ENCODE assay signal across 8 mouse cellular contexts in the genomic region with DNA sequence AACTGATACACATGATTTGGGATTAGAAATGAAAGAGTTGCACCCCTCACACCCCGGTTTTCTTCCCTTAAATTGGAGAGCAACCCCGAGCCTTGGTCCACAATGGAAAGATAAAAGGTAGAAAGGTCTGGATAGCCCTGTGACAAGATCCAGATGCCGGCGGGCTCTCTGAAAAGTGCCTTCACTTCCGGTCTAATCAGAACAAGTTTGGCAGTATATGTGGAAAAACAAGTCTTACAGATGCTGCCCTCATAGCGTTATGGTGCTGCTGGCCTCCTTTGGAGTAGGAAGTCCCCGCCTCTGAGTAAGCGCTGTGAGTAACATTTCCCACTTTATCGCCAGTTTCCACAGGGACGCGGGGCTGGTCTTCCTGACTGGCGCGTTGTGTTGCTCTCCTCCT. TPM values are rescaled to one million over a fixed set of nuclear protein-coding genes. Genes with fewer than 3 reads are reported as not detected.
A peak's percentile ranks its signal among the peaks of the same experiment; 100 is the strongest.
DNase-seq lines count a peak whose midpoint lies in the region; ATAC-seq and TF ChIP-seq lines count a peak whose summit lies in the region.

No protein-coding gene starts in this region.

- no peak for TF ChIP-seq CTCF in lung, adult 2 months (IDR thresholded peaks at IDR 0.05; ENCODE audit: insufficient read depth, low read length)
- TF ChIP-seq CTCF in stomach, postnatal 0 days (IDR thresholded peaks at IDR 0.05; ENCODE audit: low read depth), result no peak

- peaks cover 47% of the 10 kb centered on the region for H3K27me3 ChIP-seq in erythroblast, embryonic 14.5 days (ENCODE audit: control insufficient read depth)
- no peaks in the 10 kb centered on the region for H3K27me3 ChIP-seq in forebrain, embryonic 16.5 days (replicated peaks; ENCODE audit: control insufficient read depth, insufficient read depth, low read length)
- H3K27me3 ChIP-seq in intestine, embryonic 14.5 days (replicated peaks; ENCODE audit: control insufficient read depth, insufficient read depth, low read length), result no peaks in the 10 kb centered on the region
- no peaks in the 10 kb centered on the region for H3K27me3 ChIP-seq in stomach, postnatal 0 days (ENCODE audit: control insufficient read depth, insufficient read depth, low read length)

- TF ChIP-seq EP300 in stomach, postnatal 0 days (optimal IDR thresholded peaks at IDR 0.05), result no peak

- no peak overlapping the region for H3K27ac ChIP-seq in forebrain, embryonic 16.5 days (ENCODE audit: low read length)
- H3K27ac ChIP-seq in intestine, embryonic 14.5 days (ENCODE audit: low read depth), result no peak overlapping the region
- peak overlapping the region; percentile 86 for H3K27ac ChIP-seq in stomach, postnatal 0 days (replicated peaks)

- WGBS in forebrain, embryonic 16.5 days, result 8% methylated on average over 13 of the region's 13 CpGs
- WGBS in intestine, embryonic 14.5 days, result 3% methylated on average over 13 of the region's 13 CpGs
- WGBS in lung, adult 2 months, result 2% methylated on average over 13 of the region's 13 CpGs
- WGBS in stomach, postnatal 0 days, result under 1% methylated on average over 13 of the region's 13 CpGs

- peak; percentile 67 for DNase-seq in adrenal gland, adult 2 months
- DNase-seq in intestine, embryonic 14.5 days (ENCODE audit: low spot score), result peak; percentile 78
- peak; percentile 44 for DNase-seq in lung, adult 2 months
- DNase-seq in stomach, postnatal 0 days (ENCODE audit: low spot score), result peak; percentile 56
- no peak for DNase-seq in thymus, postnatal 25 days

- TF ChIP-seq POLR2A in lung, adult 2 months (IDR thresholded peaks at IDR 0.05; ENCODE audit: borderline replicate concordance, extremely low read depth, low read depth, low read length), result no peak

- peak overlapping the region; percentile 65 for H3K4me3 ChIP-seq in erythroblast, embryonic 14.5 days (replicated peaks)
- H3K4me3 ChIP-seq in forebrain, embryonic 16.5 days (replicated peaks; ENCODE audit: low read length), result peak overlapping the region; percentile 79
- H3K4me3 ChIP-seq in intestine, embryonic 14.5 days (ENCODE audit: low read depth, low read length), result peak overlapping the region; percentile 77
- H3K4me3 ChIP-seq in lung, adult 2 months (replicated peaks; ENCODE audit: extremely low read depth, low read depth, low read length), result peak overlapping the region; percentile 90
- H3K4me3 ChIP-seq in stomach, postnatal 0 days (ENCODE audit: low read depth, low read length), result peak overlapping the region; percentile 78

- ATAC-seq in erythroblast, adult 5-6 weeks (replicated peaks; ENCODE audit: low FRiP score, poor library complexity, severe bottlenecking), result no peak
- ATAC-seq in forebrain, embryonic 16.5 days, result no peak
- 0 out of 2 replicates have a peak, but pooled peaks have one; percentile 9 for ATAC-seq in intestine, embryonic 14.5 days (replicated peaks; ENCODE audit: low FRiP score, low TSS enrichment, low read depth)
- peak; percentile 21; the same call in 1 of the 2 replicates for ATAC-seq in stomach, postnatal 0 days (ENCODE audit: low FRiP score, low TSS enrichment)

- peak overlapping the region; percentile 68 for H3K4me2 ChIP-seq in forebrain, embryonic 16.5 days (ENCODE audit: low read length)
- peak overlapping the region; percentile 80 for H3K4me2 ChIP-seq in intestine, embryonic 14.5 days (ENCODE audit: low read length)
- peak overlapping the region; percentile 85 for H3K4me2 ChIP-seq in stomach, postnatal 0 days (replicated peaks; ENCODE audit: low read depth)

- H3K4me1 ChIP-seq in erythroblast, embryonic 14.5 days (ENCODE audit: control insufficient read depth), result peaks cover 7% of the 10 kb centered on the region
- peaks cover 21% of the 10 kb centered on the region for H3K4me1 ChIP-seq in forebrain, embryonic 16.5 days (replicated peaks; ENCODE audit: control insufficient read depth, insufficient read depth, low read length)
- peaks cover 18% of the 10 kb centered on the region for H3K4me1 ChIP-seq in intestine, embryonic 14.5 days (replicated peaks; ENCODE audit: control insufficient read depth, insufficient read depth, low read length)
- peaks cover 10% of the 10 kb centered on the region for H3K4me1 ChIP-seq in lung, adult 2 months (ENCODE audit: control insufficient read depth, insufficient read depth, low read length)
- no peaks in the 10 kb centered on the region for H3K4me1 ChIP-seq in stomach, postnatal 0 days (replicated peaks; ENCODE audit: control insufficient read depth, insufficient read depth)

- H3K9ac ChIP-seq in forebrain, embryonic 16.5 days (replicated peaks; ENCODE audit: low read depth, low read length), result peak overlapping the region; percentile 77
- no peak overlapping the region; the same call in 1 of the 2 replicates for H3K9ac ChIP-seq in intestine, embryonic 14.5 days (ENCODE audit: low read length)
- H3K9ac ChIP-seq in stomach, postnatal 0 days (ENCODE audit: low read length), result no peak overlapping the region

- no peaks in the 10 kb centered on the region for H3K36me3 ChIP-seq in erythroblast, embryonic 14.5 days (ENCODE audit: control insufficient read depth)
- H3K36me3 ChIP-seq in forebrain, embryonic 16.5 days (ENCODE audit: control insufficient read depth, insufficient read depth), result no peaks in the 10 kb centered on the region
- no peaks in the 10 kb centered on the region for H3K36me3 ChIP-seq in intestine, embryonic 14.5 days (ENCODE audit: control insufficient read depth, insufficient read depth, low read length)
- no peaks in the 10 kb centered on the region for H3K36me3 ChIP-seq in stomach, postnatal 0 days (ENCODE audit: control insufficient read depth, insufficient read depth, low read length)

- H3K9me3 ChIP-seq in erythroblast, embryonic 14.5 days (ENCODE audit: control insufficient read depth, low read length), result no peaks in the 10 kb centered on the region
- no peaks in the 10 kb centered on the region for H3K9me3 ChIP-seq in forebrain, embryonic 16.5 days (ENCODE audit: control insufficient read depth, low read length)
- H3K9me3 ChIP-seq in intestine, embryonic 14.5 days (ENCODE audit: control insufficient read depth, low read length), result no peaks in the 10 kb centered on the region
- no peaks in the 10 kb centered on the region for H3K9me3 ChIP-seq in stomach, postnatal 0 days (ENCODE audit: control insufficient read depth, low read length)

RNA-seq across cellular contexts. Expression of a gene that starts 49.9 kb away (rescaled TPM):
- polyA plus RNA-seq in erythroblast, embryonic 14.5 days (2012), result 0.07 and 0.12 TPM in 2 replicates
- total RNA-seq in erythroblast, adult 5-6 weeks (2015; ENCODE audit: low replicate concordance), result not detected in 2 replicates
- total RNA-seq in erythroblast, adult 5-6 weeks (2017; ENCODE audit: low replicate concordance), result 0.17 and 0.98 TPM in 2 replicates
- 10 to 100 TPM in 1 of 2 experiments, 1 to 10 TPM in 1; 6.6 to 13.1 TPM for total RNA-seq in adrenal gland, adult 2 months (2021)
- 4.1 and 5.0 TPM in 2 replicates for polyA plus RNA-seq in adrenal gland, adult 2 months (2012; rRNA removed)
- 11.3 and 15.0 TPM in 2 replicates for polyA plus RNA-seq in forebrain, embryonic 16.5 days (2015; fragmentation: Nextera tagmentation; extraction: Ambion mirVana)
- 38.0 and 41.9 TPM in 2 replicates for polyA plus RNA-seq in intestine, embryonic 14.5 days (2014; fragmentation: Nextera tagmentation; extraction: Ambion mirVana)
- polyA plus RNA-seq in lung, adult 2 months (2012; rRNA removed), result 62.3 and 68.6 TPM in 2 replicates
- 18.3 and 20.6 TPM in 2 replicates for polyA plus RNA-seq in stomach, postnatal 0 days (2015; fragmentation: Nextera tagmentation; extraction: Ambion mirVana)

Comparison
In these comparisons a context has a peak if more than half of its experiments do, and no peak if none do; other contexts are left out.
1. ATAC-seq: peak in intestine, embryonic 14.5 days (single experiment) and stomach, postnatal 0 days (single experiment); none in erythroblast, adult 5-6 weeks (single experiment) and forebrain, embryonic 16.5 days (single experiment).
2. Peak in every context shown above with its lines, with median percentiles within 50 percentile points of each other: H3K4me3 ChIP-seq and H3K4me2 ChIP-seq.